Mouse (Mus musculus) C2C12 (cell line): ENCODE data around the gene Gosr1. TPM values are rescaled to one million over a fixed set of nuclear protein-coding genes. Genes with fewer than 3 reads are reported as not detected.

Experiments
- H3K27me3 ChIP-seq: one replicate; pipeline ENCODE4 v1.6.1; 2011; ENCODE audit not compliant: control insufficient read depth, insufficient read depth, insufficient read length
- H3K36me3 ChIP-seq: one replicate; pipeline ENCODE4 v1.6.1; 2011; ENCODE audit not compliant: control insufficient read depth, insufficient read depth
- H3K4me3 ChIP-seq: one replicate; pipeline ENCODE4 v1.5.1; 2011; ENCODE audit warnings: mild to moderate bottlenecking, control low read depth; ENCODE audit not compliant: poor library complexity, insufficient read depth, severe bottlenecking
- H3K79me2 ChIP-seq: one replicate; pipeline ENCODE4 v1.6.1; 2011; ENCODE audit not compliant: control insufficient read depth, insufficient read depth
- H3K79me3 ChIP-seq: one replicate; pipeline ENCODE4 v1.6.1; 2011; ENCODE audit warnings: low read depth, control low read depth
- H3ac ChIP-seq: one replicate; pipeline ENCODE3; 2011; ENCODE audit warnings: low read depth; ENCODE audit not compliant: control insufficient read depth, insufficient read length
- CEBPB ChIP-seq: IDR thresholded peaks from one replicate; pipeline ENCODE4 v1.6.1; 2011; ENCODE audit warnings: low read depth, mild to moderate bottlenecking, control low read depth, moderate library complexity
- CTCF ChIP-seq: IDR thresholded peaks from one replicate; pipeline ENCODE4 v1.5.1; 2011; ENCODE audit not compliant: control insufficient read depth, insufficient read depth, insufficient read length
- FOSL1 ChIP-seq: IDR thresholded peaks from one replicate; pipeline ENCODE4 v1.8.0; 2011; ENCODE audit warnings: mild to moderate bottlenecking, low read length; ENCODE audit not compliant: poor library complexity, insufficient read depth, severe bottlenecking
- MAX ChIP-seq: IDR thresholded peaks from one replicate; pipeline ENCODE4 v1.6.1; 2011; ENCODE audit warnings: mild to moderate bottlenecking, control low read depth
- MYOD1 ChIP-seq: IDR thresholded peaks from one replicate; pipeline ENCODE4 v1.6.1; 2011; ENCODE audit warnings: low read depth; ENCODE audit not compliant: control insufficient read depth, insufficient read length
- MYOG ChIP-seq: IDR thresholded peaks from one replicate; pipeline ENCODE4 v1.6.1; 2011; ENCODE audit not compliant: control insufficient read depth, insufficient read length; ENCODE audit errors: extremely low read depth
- USF1 ChIP-seq: IDR thresholded peaks from one replicate; pipeline ENCODE4 v1.6.1; 2011; ENCODE audit warnings: low read depth, mild to moderate bottlenecking, control low read depth, moderate library complexity
- polyA plus RNA-seq: library from polyadenylated mRNA; unstranded; fragments of >200 nt; fragmentation: generic; extraction: Trizol; gene quantifications from one replicate; pipeline ENCODE4 v1.2.1, GENCODE M21; 2012; ENCODE audit warnings: missing spikeins

Gene Gosr1
- polyA plus RNA-seq, 1 experiment: 11.9 TPM

DNA sequence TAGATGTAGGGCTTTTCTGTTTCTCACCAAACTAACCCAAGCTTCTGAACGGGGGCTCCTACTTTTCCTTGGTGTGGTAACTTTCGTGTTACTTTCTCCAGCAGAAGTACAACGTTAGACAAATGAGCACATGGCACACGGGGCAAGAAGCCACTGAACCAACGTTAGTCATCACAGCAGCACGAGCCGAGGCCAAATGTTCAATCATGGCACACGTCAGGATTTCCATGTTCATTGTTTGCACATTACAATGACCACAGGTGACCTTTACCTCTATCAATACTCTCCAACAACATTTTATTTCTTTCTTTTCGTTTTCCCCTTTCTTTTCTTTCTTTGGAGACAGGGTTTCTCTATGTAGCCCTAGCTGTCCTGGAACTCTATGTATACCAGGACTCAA lies 14.6 kb downstream of the Gosr1 start:
- H3ac ChIP-seq: no peak overlapping the region
- TF ChIP-seq CTCF (no peak), FOSL1 (no peak), USF1 (no peak)
- no peaks in the 10 kb centered on the region for H3K79me3 ChIP-seq
- no peaks in the 10 kb centered on the region for H3K27me3 ChIP-seq
- H3K4me3 ChIP-seq: no peak overlapping the region
- peaks cover 84% of the 10 kb centered on the region for H3K36me3 ChIP-seq
- no peaks in the 10 kb centered on the region for H3K79me2 ChIP-seq

DNA sequence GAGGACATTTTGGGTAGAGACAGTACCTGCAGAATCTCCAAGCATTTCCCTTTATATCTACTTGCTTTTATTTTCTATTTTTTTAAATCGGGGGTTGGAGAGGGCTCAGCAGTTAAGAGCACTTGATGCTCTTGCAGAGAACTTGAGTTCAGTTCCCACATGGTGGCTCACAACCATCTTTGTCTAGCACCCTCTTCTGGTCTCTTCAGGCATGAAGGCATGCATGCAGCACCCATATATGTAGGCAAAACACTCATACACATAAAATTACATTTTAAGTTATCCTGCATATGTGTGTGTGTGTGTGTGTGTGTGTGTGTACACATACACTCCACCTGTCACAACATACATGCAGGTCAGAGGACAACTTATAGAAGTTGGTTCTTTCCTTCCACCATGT lies 17.5 kb downstream of the Gosr1 start:
- H3K4me3 ChIP-seq: no peak overlapping the region
- H3K36me3 ChIP-seq: peaks cover 73% of the 10 kb centered on the region
- H3ac ChIP-seq: no peak overlapping the region
- no peaks in the 10 kb centered on the region for H3K79me3 ChIP-seq
- peaks cover 3% of the 10 kb centered on the region for H3K79me2 ChIP-seq
- H3K27me3 ChIP-seq: no peaks in the 10 kb centered on the region
- TF ChIP-seq MYOG (no peak), MYOD1 (no peak), CEBPB (no peak), MAX (no peak), CTCF (no peak), USF1 (no peak), FOSL1 (no peak)

DNA sequence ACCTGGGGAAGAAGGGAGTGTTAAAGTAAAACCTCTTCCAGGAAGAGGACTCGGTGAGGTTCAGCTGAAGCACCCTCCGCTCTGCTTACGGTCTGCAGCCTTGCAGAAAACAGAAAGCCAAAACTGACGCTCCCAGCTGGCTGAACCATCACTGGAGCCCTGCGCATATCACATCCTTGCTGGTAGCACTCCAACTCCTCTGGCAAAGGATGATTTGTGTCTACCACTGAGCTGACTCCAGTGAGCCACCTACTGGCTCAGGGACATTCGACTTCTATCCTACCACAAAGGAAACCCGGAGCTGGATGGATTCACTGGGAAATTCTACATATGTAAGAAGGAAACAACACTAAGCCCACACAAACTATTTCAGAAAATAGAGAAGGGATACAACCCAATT lies 18.8 kb downstream of the Gosr1 start:
- Histone ChIP-seq H3K4me3 (no peak overlapping the region), H3K36me3 (peaks cover 59% of the 10 kb centered on the region), H3K27me3 (no peaks in the 10 kb centered on the region), H3ac (no peak overlapping the region), H3K79me3 (no peaks in the 10 kb centered on the region), H3K79me2 (peaks cover 3% of the 10 kb centered on the region)
- no peak for TF ChIP-seq MYOG
- TF ChIP-seq FOSL1: no peak
- no peak for TF ChIP-seq MYOD1
- TF ChIP-seq CTCF: no peak
- no peak for TF ChIP-seq USF1
- no peak for TF ChIP-seq MAX
- TF ChIP-seq CEBPB: no peak

DNA sequence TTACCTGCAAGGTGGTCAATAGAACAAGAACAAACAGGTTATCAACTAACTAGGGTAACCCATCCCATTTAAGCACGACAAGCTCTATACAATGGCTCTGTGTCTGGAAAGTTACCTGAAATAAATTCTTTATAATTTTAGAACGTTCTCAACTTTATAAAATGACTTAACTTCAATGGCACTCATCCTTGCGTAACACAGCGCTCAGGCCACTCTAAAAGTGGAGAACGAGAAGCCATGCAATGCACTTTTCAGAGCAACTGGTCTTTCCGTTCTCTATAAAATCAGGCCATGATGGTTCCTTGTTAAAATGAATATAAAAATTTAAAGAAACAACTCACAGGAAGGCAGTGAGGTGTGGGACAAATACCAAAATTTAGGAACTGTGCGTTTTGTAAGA lies 20.9 kb downstream of the Gosr1 start:
- Histone ChIP-seq H3K27me3 (no peaks in the 10 kb centered on the region), H3K79me2 (peaks cover 3% of the 10 kb centered on the region), H3K79me3 (no peaks in the 10 kb centered on the region), H3K36me3 (peaks cover 43% of the 10 kb centered on the region), H3ac (no peak overlapping the region), H3K4me3 (no peak overlapping the region)
- TF ChIP-seq USF1: no peak
- TF ChIP-seq CTCF: no peak
- no peak for TF ChIP-seq CEBPB
- TF ChIP-seq FOSL1: no peak
- no peak for TF ChIP-seq MYOG
- TF ChIP-seq MAX: no peak
- no peak for TF ChIP-seq MYOD1

DNA sequence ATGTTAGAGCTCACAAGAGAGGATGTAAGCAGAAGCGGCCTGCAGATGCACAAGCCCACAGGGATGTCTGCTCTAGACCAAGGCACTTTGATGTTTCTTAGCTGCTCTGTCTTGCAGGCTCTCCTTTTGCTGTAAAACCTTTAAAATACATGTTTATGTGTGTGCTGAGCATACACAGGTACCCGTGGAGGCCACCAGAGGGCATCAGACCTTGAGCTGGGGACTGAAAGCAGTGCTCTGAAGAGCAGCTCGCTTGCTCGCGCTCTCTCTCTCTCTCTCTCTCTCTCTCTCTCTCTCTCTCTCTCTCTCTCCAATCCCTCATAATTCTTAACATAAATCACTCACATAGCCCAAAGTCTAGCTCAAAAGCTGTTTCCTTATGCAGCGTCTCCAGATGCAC lies 24.3 kb downstream of the Gosr1 start:
- Histone ChIP-seq H3K27me3 (no peaks in the 10 kb centered on the region), H3K36me3 (peaks cover 39% of the 10 kb centered on the region), H3K79me3 (no peaks in the 10 kb centered on the region), H3K4me3 (no peak overlapping the region), H3K79me2 (peaks cover 3% of the 10 kb centered on the region), H3ac (no peak overlapping the region)
- TF ChIP-seq USF1: no peak
- no peak for TF ChIP-seq MYOG
- TF ChIP-seq CTCF: no peak
- no peak for TF ChIP-seq FOSL1
- no peak for TF ChIP-seq MYOD1
- no peak for TF ChIP-seq CEBPB

DNA sequence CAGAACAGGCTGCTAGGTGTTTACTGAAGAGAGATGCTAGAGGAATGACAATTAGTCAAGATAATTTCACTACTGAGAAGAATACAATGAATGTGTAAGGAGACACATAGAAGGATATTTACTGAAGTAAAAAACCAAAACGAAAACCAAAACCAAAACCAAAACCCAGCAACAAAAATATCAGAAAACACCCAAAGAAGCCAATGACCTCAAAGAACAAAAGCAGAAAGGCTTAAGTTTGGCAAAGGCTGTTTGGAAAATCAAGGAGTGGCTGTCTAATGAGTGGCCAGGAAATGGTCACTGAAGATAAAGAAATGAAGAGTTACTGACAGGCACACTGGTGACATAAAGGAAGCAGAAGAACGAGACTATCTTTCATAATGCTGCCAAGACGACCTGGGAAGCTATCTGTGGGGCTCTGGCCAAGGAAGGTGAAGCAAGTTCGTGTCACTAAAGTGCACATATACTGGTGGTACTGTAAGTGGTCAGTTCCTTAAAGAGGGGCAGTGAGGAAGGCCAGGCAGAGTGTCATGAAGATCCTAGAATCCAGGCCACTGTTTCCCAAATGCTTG lies 27.5 kb downstream of the Gosr1 start:
- Histone ChIP-seq H3K27me3 (no peaks in the 10 kb centered on the region), H3K36me3 (peaks cover 29% of the 10 kb centered on the region), H3K4me3 (no peak overlapping the region), H3ac (no peak overlapping the region), H3K79me2 (no peaks in the 10 kb centered on the region), H3K79me3 (no peaks in the 10 kb centered on the region)
- TF ChIP-seq CTCF (no peak), MAX (no peak), FOSL1 (no peak), CEBPB (no peak), USF1 (no peak), MYOD1 (no peak), MYOG (no peak)
